Mouse (Mus musculus): Measurements from ENCODE around the gene Mpzl1.

- no peak for TF ChIP-seq CTCF (IDR thresholded peaks at IDR 0.05; ENCODE audit: low read depth, low read length)
- no peak for TF ChIP-seq POLR2A (IDR thresholded peaks at IDR 0.05; ENCODE audit: borderline replicate concordance, low read depth, low read length)
Measured at GRCm38 (mm10) chr1:165559073-165559472, 75.3 kb downstream of the Mpzl1 start.
